Mouse (Mus musculus): ENCODE results near the gene Mrps24. TPM values are rescaled to one million over a fixed set of nuclear protein-coding genes. Genes with fewer than 3 reads are reported as not detected.

Gene Mrps24
- polyA plus RNA-seq, 1 experiment from 2014 or later = 156 TPM

DNA sequence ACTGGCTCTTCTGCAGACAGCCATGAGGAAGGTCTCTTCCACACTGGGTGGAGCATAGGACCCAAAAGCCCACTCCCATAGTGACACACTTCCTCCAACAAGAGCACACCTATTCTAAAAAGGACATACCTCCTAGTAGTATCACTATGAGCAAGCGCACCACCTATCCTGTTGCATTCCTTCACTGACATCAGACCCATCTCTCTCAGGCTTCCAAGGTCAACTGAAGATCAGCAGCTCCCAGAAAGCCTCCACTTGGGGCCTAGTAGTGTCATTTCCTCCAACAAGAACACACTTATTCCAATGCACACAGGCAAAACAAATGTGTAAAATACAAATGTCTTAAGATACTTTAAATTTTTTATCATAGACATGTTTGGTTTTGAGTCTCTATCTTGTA, 13.7 kb downstream of the Mrps24 start:
- Histone ChIP-seq H3K9me3 (no peaks in the 10 kb centered on the region), H3K27me3 (replicated peaks; ENCODE audit: low read depth, poor library complexity, severe bottlenecking) (no peaks in the 10 kb centered on the region), H3K36me3 (replicated peaks) (peaks cover 34% of the 10 kb centered on the region), H3K4me3 (no peak overlapping the region), H3K27ac (replicated peaks) (no peak overlapping the region), H3K4me1 (peaks cover 12% of the 10 kb centered on the region)
- DNase-seq (ENCODE audit: low spot score) = no peak
- WGBS = 94% methylated on average over 1 of the region's 1 CpGs

DNA sequence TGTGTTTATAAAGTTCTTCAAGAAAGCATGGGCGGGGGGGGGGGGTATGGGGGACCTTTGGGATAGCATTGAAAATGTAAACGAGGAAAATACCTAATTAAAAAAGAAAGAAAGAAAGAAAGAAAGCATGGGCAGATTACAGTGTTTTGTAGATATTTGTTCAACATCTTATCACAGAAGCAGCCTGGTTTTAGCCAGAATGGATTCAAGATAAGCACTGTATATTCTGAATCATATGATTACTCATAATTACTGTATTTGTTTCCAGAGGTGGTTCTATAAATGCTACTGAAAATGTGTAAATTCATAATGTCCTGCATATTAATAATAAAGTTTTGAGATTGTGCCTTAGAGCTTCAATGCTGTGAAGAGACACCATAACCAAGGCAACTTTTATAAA, 14.2 kb downstream of the Mrps24 start:
- H3K4me3 ChIP-seq = no peak overlapping the region
- peaks cover 7% of the 10 kb centered on the region for H3K4me1 ChIP-seq
- H3K36me3 ChIP-seq (replicated peaks) = peaks cover 34% of the 10 kb centered on the region
- H3K27me3 ChIP-seq (replicated peaks; ENCODE audit: low read depth, poor library complexity, severe bottlenecking) = no peaks in the 10 kb centered on the region
- DNase-seq (ENCODE audit: low spot score) = no peak
- no peak overlapping the region for H3K27ac ChIP-seq (replicated peaks)
- H3K9me3 ChIP-seq = no peaks in the 10 kb centered on the region
- 80% methylated on average over 2 of the region's 2 CpGs for WGBS

DNA sequence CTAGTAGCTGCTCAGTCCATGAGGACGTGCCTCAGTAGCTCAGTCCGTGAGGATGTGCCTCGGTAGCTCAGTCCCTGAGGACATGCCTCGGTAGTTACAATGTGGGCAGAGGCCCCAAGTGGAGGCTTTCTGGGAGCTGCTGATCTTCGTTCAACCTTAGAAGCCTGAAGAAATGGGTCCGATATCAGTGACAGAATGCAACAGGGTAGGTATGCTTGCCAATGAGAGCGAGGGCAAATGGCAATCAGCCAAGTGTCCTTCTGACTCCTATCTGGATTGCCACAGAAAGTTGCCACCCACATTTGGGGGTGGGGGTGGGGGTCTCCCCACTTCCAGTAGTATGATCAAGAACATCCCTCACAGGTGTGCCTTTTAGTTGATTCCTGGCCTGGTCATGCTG, 14.7 kb downstream of the Mrps24 start:
- WGBS = 92% methylated on average over 7 of the region's 7 CpGs
- H3K9me3 ChIP-seq = no peaks in the 10 kb centered on the region

DNA sequence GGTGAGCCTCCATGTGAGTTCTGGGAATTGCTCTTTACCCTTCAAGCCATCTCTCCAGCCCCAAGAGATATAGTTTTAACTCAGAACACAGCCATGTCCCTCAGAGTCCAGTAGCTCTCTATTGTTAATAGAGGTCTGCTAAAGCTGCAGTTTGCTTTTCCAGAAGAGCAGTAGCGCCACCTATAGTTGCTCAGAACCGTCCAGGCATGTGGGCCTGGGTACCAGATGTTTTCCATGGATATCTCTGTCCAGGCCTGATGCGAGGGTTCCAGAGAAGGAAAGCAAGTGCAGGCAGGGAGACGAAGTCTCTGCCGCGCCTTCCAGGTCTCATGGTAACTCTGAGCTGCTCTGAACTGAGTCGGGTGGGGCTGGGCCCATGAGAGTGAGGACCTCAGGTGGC, 23.7 kb downstream of the Mrps24 start:
- no peaks in the 10 kb centered on the region for H3K36me3 ChIP-seq (replicated peaks)
- DNase-seq (ENCODE audit: low spot score) = peak; percentile 55
- H3K4me1 ChIP-seq = 0 out of 2 replicates have a peak, but pooled peaks cover 8% of the 10 kb centered on the region
- no peaks in the 10 kb centered on the region for H3K27me3 ChIP-seq (replicated peaks; ENCODE audit: low read depth, poor library complexity, severe bottlenecking)
- WGBS = 32% methylated on average over 7 of the region's 7 CpGs
- H3K27ac ChIP-seq (replicated peaks) = 0 out of 2 replicates have a peak overlapping the region, but pooled peaks have one; percentile 19
- H3K9me3 ChIP-seq = peaks cover 7% of the 10 kb centered on the region; the same call in 1 of the 2 replicates
- no peak overlapping the region for H3K4me3 ChIP-seq

More for the DNA sequence above, 14.7 kb downstream of the Mrps24 start:
- Histone ChIP-seq H3K27me3 (replicated peaks; ENCODE audit: low read depth, poor library complexity, severe bottlenecking) (no peaks in the 10 kb centered on the region), H3K4me1 (peaks cover 2% of the 10 kb centered on the region), H3K27ac (replicated peaks) (no peak overlapping the region), H3K4me3 (no peak overlapping the region), H3K36me3 (replicated peaks) (peaks cover 31% of the 10 kb centered on the region)
- no peak for DNase-seq (ENCODE audit: low spot score)

DNA sequence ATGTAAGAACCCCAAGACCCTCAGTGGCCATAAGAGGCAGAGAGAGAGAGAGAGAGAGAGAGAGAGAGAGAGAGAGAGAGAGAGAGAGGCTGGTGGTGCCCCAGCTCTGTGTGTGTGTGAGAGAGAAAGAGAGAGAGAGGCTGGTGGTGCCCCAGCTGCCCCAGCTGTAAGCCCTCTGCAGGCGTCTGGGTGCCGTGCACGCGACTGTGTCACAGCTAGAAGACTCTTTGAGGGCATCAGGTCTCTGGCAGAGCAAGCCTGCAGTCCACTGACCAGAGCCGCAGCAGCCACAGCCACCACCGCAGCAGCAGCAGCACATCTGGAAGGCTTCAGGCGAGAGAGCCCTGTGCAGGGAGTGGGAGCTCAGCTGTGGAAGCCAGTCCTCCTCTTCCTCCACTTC, 31.2 kb downstream of the Mrps24 start:
- Histone ChIP-seq H3K27me3 (replicated peaks; ENCODE audit: low read depth, poor library complexity, severe bottlenecking) (no peaks in the 10 kb centered on the region), H3K36me3 (replicated peaks) (no peaks in the 10 kb centered on the region), H3K4me1 (peaks cover 15% of the 10 kb centered on the region), H3K9me3 (no peaks in the 10 kb centered on the region), H3K4me3 (no peak overlapping the region), H3K27ac (replicated peaks) (no peak overlapping the region)
- WGBS = 33% methylated on average over 7 of the region's 7 CpGs
- DNase-seq (ENCODE audit: low spot score) = peak; percentile 17

DNA sequence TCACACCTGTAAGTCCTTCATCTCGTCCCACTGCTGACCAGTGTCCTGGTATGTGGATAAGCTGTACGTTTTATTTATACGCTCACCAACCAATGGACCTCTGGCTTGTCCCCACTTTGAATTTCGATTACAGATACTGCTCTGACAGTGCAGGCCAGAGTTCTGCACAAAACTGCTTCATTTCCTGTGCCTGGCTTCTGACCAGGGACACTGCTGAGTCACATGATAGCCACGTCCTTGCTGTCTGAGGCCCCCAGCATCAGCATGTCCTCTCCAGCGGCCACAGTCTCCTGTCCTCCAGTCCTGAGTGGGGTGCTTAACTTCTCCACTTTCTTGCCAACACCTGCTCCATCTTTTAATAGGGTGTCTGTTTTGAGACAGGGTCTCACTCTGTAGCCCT, 32.9 kb downstream of the Mrps24 start:
- no peak for DNase-seq (ENCODE audit: low spot score)
- no peaks in the 10 kb centered on the region for H3K9me3 ChIP-seq
- H3K4me1 ChIP-seq = peaks cover 10% of the 10 kb centered on the region
- no peak overlapping the region for H3K27ac ChIP-seq (replicated peaks)
- no peaks in the 10 kb centered on the region for H3K27me3 ChIP-seq (replicated peaks; ENCODE audit: low read depth, poor library complexity, severe bottlenecking)
- H3K36me3 ChIP-seq (replicated peaks) = no peaks in the 10 kb centered on the region
- no peak overlapping the region for H3K4me3 ChIP-seq
- 68% methylated on average over 6 of the region's 6 CpGs for WGBS

Other genes with a start within 250 kb of the Mrps24 start
- gene Xbp1, start 195.0 kb downstream of the Mrps24 start, polyA plus RNA-seq (2016; fragmentation: Nextera tagmentation; extraction: Ambion mirVana) = 119 and 129 TPM in 2 replicates
- 28.7 and 33.2 TPM in 2 replicates for gene Ccdc117, start 173.5 kb downstream of the Mrps24 start, polyA plus RNA-seq (2016; fragmentation: Nextera tagmentation; extraction: Ambion mirVana)
- gene Ankrd36, start 146.0 kb downstream of the Mrps24 start, polyA plus RNA-seq (2016; fragmentation: Nextera tagmentation; extraction: Ambion mirVana) = not detected in 2 replicates
- 18.0 and 19.1 TPM in 2 replicates for gene Urgcp, start 46.7 kb upstream of the Mrps24 start, polyA plus RNA-seq (2016; fragmentation: Nextera tagmentation; extraction: Ambion mirVana)
- gene Dbnl, start 72.8 kb upstream of the Mrps24 start, polyA plus RNA-seq (2016; fragmentation: Nextera tagmentation; extraction: Ambion mirVana) = 137 and 138 TPM in 2 replicates
- gene Pgam2, start 88.1 kb upstream of the Mrps24 start, polyA plus RNA-seq (2016; fragmentation: Nextera tagmentation; extraction: Ambion mirVana) = 5.1 and 5.3 TPM in 2 replicates
- 9.4 and 10.0 TPM in 2 replicates for gene Polm, start 122.3 kb upstream of the Mrps24 start, polyA plus RNA-seq (2016; fragmentation: Nextera tagmentation; extraction: Ambion mirVana)
- 9.0 TPM in 2 replicates for gene Aebp1, start 146.3 kb upstream of the Mrps24 start, polyA plus RNA-seq (2016; fragmentation: Nextera tagmentation; extraction: Ambion mirVana)
- gene Pold2, start 162.6 kb upstream of the Mrps24 start, polyA plus RNA-seq (2016; fragmentation: Nextera tagmentation; extraction: Ambion mirVana) = 155 and 161 TPM in 2 replicates
- gene Myl7, start 183.1 kb upstream of the Mrps24 start, polyA plus RNA-seq (2016; fragmentation: Nextera tagmentation; extraction: Ambion mirVana) = 5.4 and 23.9 TPM in 2 replicates
- gene Gck, start 234.4 kb upstream of the Mrps24 start, polyA plus RNA-seq (2016; fragmentation: Nextera tagmentation; extraction: Ambion mirVana) = 1.9 and 2.8 TPM in 2 replicates
- gene Ykt6, start 240.0 kb upstream of the Mrps24 start, polyA plus RNA-seq (2016; fragmentation: Nextera tagmentation; extraction: Ambion mirVana) = 56.0 and 56.8 TPM in 2 replicates

Measured in embryonic facial prominence, embryonic 10.5 days (tissue).